Mouse (Mus musculus) stomach, embryonic 14.5 days (tissue): Measurements from ENCODE around the gene Rab11fip4. TPM values are rescaled to one million over a fixed set of nuclear protein-coding genes. Genes with fewer than 3 reads are reported as not detected.

Experiments
- ATAC-seq: fragments of 200-750 bp; cut with Nextera tagmentation; 2 replicates; pipeline ENCODE4 v1.8.0; 2017; ENCODE audit warnings: low read depth, moderate TSS enrichment; ENCODE audit not compliant: insufficient number of reproducible peaks, insufficient read depth, low FRiP score
- H3K27ac ChIP-seq: fragments of 300-500 bp; sonication (generic); 2 replicates; pipeline ENCODE4 v1.5.1; 2014; ENCODE audit warnings: mild to moderate bottlenecking, low read length, moderate library complexity, mixed read lengths
- H3K27me3 ChIP-seq: fragments of 300-500 bp; sonication (generic); 2 replicates; pipeline ENCODE4 v1.6.1; 2014; ENCODE audit warnings: low read length, control low read depth, mixed read lengths; ENCODE audit not compliant: control insufficient read depth, insufficient read depth
- H3K36me3 ChIP-seq: fragments of 300-500 bp; sonication (generic); 2 replicates; pipeline ENCODE4 v1.6.1; 2014; ENCODE audit warnings: mild to moderate bottlenecking, control low read depth, low read length, moderate library complexity, mixed read lengths; ENCODE audit not compliant: control insufficient read depth, insufficient read depth
- H3K4me1 ChIP-seq: fragments of 300-500 bp; sonication (generic); 2 replicates; pipeline ENCODE4 v1.6.1; 2014; ENCODE audit warnings: low read length, control low read depth, mixed read lengths; ENCODE audit not compliant: control insufficient read depth, insufficient read depth
- H3K4me2 ChIP-seq: fragments of 300-500 bp; sonication (generic); replicated peaks from 2 replicates; pipeline ENCODE4 v1.6.1; 2014; ENCODE audit warnings: low read depth, low read length, control low read depth
- H3K4me3 ChIP-seq: fragments of 300-500 bp; sonication (generic); 2 replicates; pipeline ENCODE4 v1.5.1; 2014; ENCODE audit warnings: low read depth, low read length, control low read depth
- H3K9ac ChIP-seq: fragments of 300-500 bp; sonication (generic); replicated peaks from 2 replicates; pipeline ENCODE4 v1.6.1; 2014; ENCODE audit warnings: low read depth, mild to moderate bottlenecking, control low read depth, low read length, moderate library complexity, mixed read lengths
- H3K9me3 ChIP-seq: fragments of 300-500 bp; sonication (generic); 2 replicates; pipeline ENCODE4 v1.6.1; 2016; ENCODE audit warnings: low read depth, low read length, control low read depth; ENCODE audit not compliant: control insufficient read depth
- WGBS: fragments of 180-500 bp; shearing (Covaris S2); extraction: QIAGEN DNeasy Blood & Tissue Kit; methylation state at CpG from one replicate; pipeline ENCODE4 v1.1.7; 2014; 5-methylcytosine and 5-hydroxymethylcytosine counted together
- polyA plus RNA-seq: library from polyadenylated mRNA; unstranded; fragments of >200 nt; fragmentation: Nextera tagmentation; extraction: Ambion mirVana; gene quantifications from 2 replicates; pipeline ENCODE4 v1.2.1, GENCODE M21; 2014

Gene Rab11fip4
- polyA plus RNA-seq, 1 experiment from 2014 or later = 1.9 TPM

DNA sequence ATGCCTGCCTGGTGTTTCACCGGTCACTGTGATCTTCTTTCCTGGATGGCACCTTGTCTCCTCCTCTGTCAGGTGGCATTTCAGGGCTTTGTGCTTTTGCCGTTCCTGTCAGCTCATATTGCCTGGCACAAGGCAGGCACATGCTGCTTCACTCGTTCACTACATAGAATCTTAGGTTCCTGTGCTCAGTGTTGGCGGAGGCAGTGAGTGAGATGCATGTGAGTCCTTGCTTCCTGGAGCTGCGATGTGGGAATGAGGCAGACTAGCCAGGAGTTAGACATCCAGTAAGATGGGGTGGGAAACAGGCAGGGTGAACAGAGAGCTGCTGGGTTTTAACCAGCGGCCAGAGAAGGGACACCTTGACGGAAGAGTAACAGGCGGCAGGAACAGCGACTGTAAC is 72.1 kb downstream of the Rab11fip4 start:
- H3K4me1 ChIP-seq = peaks cover 8% of the 10 kb centered on the region; the same call in 1 of the 2 replicates
- H3K4me2 ChIP-seq = no peak overlapping the region

GRCm38 (mm10) chr11:79663570-79663969 is 72.6 kb downstream of the Rab11fip4 start:
- WGBS = 68% methylated on average over 7 of the region's 7 CpGs
- Histone ChIP-seq H3K4me3 (no peak overlapping the region), H3K4me2 (no peak overlapping the region), H3K27me3 (no peaks in the 10 kb centered on the region), H3K27ac (no peak overlapping the region), H3K4me1 (peaks cover 8% of the 10 kb centered on the region; the same call in 1 of the 2 replicates), H3K9ac (no peak overlapping the region), H3K9me3 (no peaks in the 10 kb centered on the region), H3K36me3 (no peaks in the 10 kb centered on the region)
- ATAC-seq = no peak

More for the DNA sequence above, 72.1 kb downstream of the Rab11fip4 start:
- Histone ChIP-seq H3K27ac (no peak overlapping the region), H3K9ac (no peak overlapping the region), H3K9me3 (no peaks in the 10 kb centered on the region), H3K36me3 (no peaks in the 10 kb centered on the region), H3K27me3 (no peaks in the 10 kb centered on the region), H3K4me3 (no peak overlapping the region)
- WGBS = 78% methylated on average over 9 of the region's 9 CpGs
- ATAC-seq = no peak

- ATAC-seq = no peak
- Histone ChIP-seq H3K27ac (no peak overlapping the region), H3K27me3 (no peaks in the 10 kb centered on the region), H3K4me1 (peaks cover 3% of the 10 kb centered on the region; the same call in 1 of the 2 replicates), H3K4me3 (no peak overlapping the region), H3K9ac (no peak overlapping the region), H3K9me3 (no peaks in the 10 kb centered on the region), H3K4me2 (no peak overlapping the region), H3K36me3 (no peaks in the 10 kb centered on the region)
- 76% methylated on average over 8 of the region's 8 CpGs for WGBS
These were observed 75.5 kb downstream of the Rab11fip4 start for GRCm38 (mm10) chr11:79666544-79666943.

DNA sequence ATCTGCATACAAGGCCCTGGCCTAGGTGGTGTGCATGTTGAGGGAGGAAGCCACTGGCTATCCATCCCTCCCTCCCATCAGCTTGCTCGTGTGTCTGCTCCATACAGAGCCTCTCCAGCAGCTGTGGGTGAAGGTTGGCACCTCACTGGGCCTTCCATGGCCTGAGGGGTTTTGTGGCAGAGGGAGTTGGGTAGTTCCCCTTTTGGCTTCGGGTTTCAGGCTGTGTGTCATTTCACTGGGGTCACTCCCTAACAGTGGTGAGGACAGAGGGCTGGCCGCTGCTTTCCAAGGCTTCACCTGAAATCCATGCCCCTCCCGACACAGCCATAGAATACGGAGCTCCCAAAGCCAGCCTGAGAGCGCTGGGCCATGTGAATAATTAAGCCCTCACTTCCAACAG is 78.2 kb downstream of the Rab11fip4 start:
- whole genome bisulfite sequencing = 59% methylated on average over 6 of the region's 6 CpGs
- no peaks in the 10 kb centered on the region for H3K36me3 ChIP-seq
- H3K4me3 ChIP-seq = no peak overlapping the region
- no peaks in the 10 kb centered on the region for H3K9me3 ChIP-seq
- no peak overlapping the region for H3K27ac ChIP-seq
- no peaks in the 10 kb centered on the region for H3K27me3 ChIP-seq
- no peak for ATAC-seq
- H3K9ac ChIP-seq = no peak overlapping the region
- H3K4me1 ChIP-seq = 0 out of 2 replicates have a peak, but pooled peaks cover 6% of the 10 kb centered on the region
- no peak overlapping the region for H3K4me2 ChIP-seq

DNA sequence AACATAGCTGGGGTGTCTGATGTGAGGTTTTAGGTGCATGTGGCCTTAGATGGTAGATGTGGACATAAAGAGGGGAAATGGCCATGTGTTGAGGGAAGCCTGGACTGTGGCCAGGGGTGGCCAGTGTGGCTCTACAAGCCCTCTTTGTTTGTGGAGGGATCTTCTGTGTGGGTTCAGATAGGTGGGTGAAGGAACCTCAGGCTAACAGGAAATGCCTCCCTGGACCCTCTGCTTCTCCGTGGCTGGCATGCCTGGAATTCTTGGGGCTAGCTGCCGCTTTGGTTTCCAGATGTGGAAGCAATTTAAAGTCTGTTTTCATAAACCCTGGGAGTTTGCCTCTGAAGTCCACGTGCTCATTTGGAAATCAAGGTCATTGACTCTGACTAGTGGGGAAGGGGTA is 78.9 kb downstream of the Rab11fip4 start:
- Histone ChIP-seq H3K9me3 (no peaks in the 10 kb centered on the region), H3K4me1 (0 out of 2 replicates have a peak, but pooled peaks cover 6% of the 10 kb centered on the region), H3K27ac (no peak overlapping the region), H3K4me2 (no peak overlapping the region), H3K4me3 (no peak overlapping the region), H3K36me3 (no peaks in the 10 kb centered on the region), H3K9ac (no peak overlapping the region), H3K27me3 (no peaks in the 10 kb centered on the region)
- no peak for ATAC-seq
- WGBS = 11% methylated on average over 3 of the region's 3 CpGs

DNA sequence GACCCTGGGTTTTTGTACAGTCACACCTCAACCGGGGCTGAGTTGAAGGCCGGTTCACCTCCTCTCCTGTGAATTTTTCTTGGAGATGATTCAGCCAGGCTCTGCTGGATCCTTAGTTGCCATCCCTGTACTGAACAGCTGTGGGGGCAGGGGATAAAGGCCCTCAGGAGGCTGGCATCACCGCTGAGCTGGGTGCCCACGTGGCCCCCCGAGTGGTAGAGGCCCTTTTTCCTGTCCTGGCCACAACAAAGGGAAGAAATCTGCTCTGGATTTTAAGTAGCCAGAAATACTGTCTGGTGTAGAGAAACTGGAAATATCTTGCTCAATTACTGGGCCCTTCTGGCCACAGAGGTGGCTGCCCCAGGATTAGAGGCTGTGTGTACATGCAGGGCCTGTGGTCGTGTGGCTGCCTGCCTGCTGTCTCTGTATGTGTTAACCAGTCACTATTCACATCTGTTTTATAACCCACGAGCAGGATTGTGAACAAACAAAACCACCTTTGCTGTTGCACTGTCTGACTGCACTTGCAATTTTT is 79.5 kb downstream of the Rab11fip4 start:
- Histone ChIP-seq H3K4me1 (0 out of 2 replicates have a peak, but pooled peaks cover 6% of the 10 kb centered on the region), H3K4me2 (no peak overlapping the region)

DNA sequence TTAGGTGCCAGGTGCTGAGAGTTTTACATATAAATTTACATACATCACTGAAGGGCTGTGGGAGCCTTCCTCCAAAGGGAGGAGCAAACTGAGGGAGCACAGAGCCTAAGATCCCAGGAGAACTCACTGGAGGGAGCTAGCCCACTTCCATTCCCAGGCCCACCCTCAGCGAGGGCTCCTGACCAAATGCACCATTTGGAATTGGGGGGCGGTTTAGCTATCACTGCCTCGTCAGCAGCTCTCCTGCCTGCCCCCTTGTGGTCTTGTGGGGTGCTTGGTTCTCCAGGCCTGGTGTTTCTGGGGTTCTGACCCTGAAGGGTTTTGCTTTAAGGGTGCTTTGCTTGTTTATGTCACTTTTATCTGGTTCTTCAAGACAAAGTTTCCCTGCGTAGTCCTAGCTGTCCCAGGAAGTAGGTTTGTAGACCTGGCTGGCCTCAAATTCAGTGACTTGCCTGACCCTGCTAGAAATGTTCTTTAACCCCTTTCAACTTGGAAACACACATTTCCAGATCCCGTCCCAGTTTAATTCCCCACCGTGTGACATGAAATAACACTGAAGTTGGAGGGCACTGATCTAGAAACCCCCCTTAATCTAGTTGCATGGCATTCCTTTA is 80.8 kb downstream of the Rab11fip4 start:
- H3K9ac ChIP-seq = no peak overlapping the region
- H3K4me2 ChIP-seq = no peak overlapping the region
- H3K27me3 ChIP-seq = no peaks in the 10 kb centered on the region
- ATAC-seq = no peak
- 55% methylated on average over 6 of the region's 6 CpGs for WGBS
- 0 out of 2 replicates have a peak, but pooled peaks cover 6% of the 10 kb centered on the region for H3K4me1 ChIP-seq
- H3K4me3 ChIP-seq = no peak overlapping the region
- H3K9me3 ChIP-seq = no peaks in the 10 kb centered on the region
- no peak overlapping the region for H3K27ac ChIP-seq
- H3K36me3 ChIP-seq = no peaks in the 10 kb centered on the region

More for the DNA sequence above, 79.5 kb downstream of the Rab11fip4 start:
- WGBS = 67% methylated on average over 7 of the region's 7 CpGs
- Histone ChIP-seq H3K27me3 (no peaks in the 10 kb centered on the region), H3K4me3 (no peak overlapping the region), H3K9me3 (no peaks in the 10 kb centered on the region), H3K9ac (no peak overlapping the region), H3K27ac (no peak overlapping the region; the same call in 1 of the 2 replicates), H3K36me3 (no peaks in the 10 kb centered on the region)
- no peak for ATAC-seq

DNA sequence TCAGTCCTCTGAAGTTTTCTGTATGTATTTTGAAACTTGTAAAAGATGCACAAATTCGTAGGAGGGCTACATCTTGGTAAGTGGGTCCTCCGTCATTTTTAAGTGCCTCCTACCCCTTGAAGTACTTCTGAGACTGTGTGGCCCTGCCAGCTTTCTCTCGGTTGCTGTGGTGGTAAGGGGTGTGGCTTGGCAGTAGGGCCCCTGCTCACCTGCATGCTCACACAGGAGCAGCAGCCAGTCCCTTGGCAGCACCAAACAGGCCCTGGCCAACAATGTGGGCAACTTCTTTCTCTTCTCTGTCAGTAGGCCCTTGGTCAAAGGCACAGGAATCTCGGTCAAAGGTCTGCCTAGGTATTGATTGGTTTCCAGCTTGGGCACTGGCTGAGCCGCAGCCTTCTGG is 82.1 kb downstream of the Rab11fip4 start:
- H3K4me2 ChIP-seq = no peak overlapping the region
- no peak overlapping the region for H3K4me3 ChIP-seq
- no peaks in the 10 kb centered on the region for H3K9me3 ChIP-seq
- 63% methylated on average over 5 of the region's 5 CpGs for WGBS
- H3K27me3 ChIP-seq = no peaks in the 10 kb centered on the region
- H3K4me1 ChIP-seq = 0 out of 2 replicates have a peak, but pooled peaks cover 6% of the 10 kb centered on the region
- ATAC-seq = no peak
- H3K9ac ChIP-seq = no peak overlapping the region
- no peak overlapping the region for H3K27ac ChIP-seq
- no peaks in the 10 kb centered on the region for H3K36me3 ChIP-seq
